Mouse (Mus musculus) lung, embryonic 14.5 days (tissue): Measurements from ENCODE around the gene Pcsk2. TPM values are rescaled to one million over a fixed set of nuclear protein-coding genes. Genes with fewer than 3 reads are reported as not detected.

Experiments used
- ATAC-seq: fragments of 200-750 bp; cut with Nextera tagmentation; 2 replicates; pipeline ENCODE4 v1.8.0; 2017; ENCODE audit warnings: mild to moderate bottlenecking, moderate TSS enrichment, moderate library complexity; ENCODE audit not compliant: insufficient read depth
- DNase-seq: peaks from one replicate; pipeline ENCODE4 v3.0.0-alpha.2; 2015
- H3K27ac ChIP-seq: fragments of 300-500 bp; sonication (generic); 2 replicates; pipeline ENCODE4 v1.5.1; 2014; ENCODE audit warnings: low read depth, mild to moderate bottlenecking, moderate library complexity
- H3K27me3 ChIP-seq: fragments of 300-500 bp; sonication (generic); 2 replicates; pipeline ENCODE4 v1.6.1; 2014; ENCODE audit warnings: low read length, control low read depth; ENCODE audit not compliant: insufficient read depth
- H3K36me3 ChIP-seq: fragments of 300-500 bp; sonication (generic); 2 replicates; pipeline ENCODE4 v1.6.1; 2014; ENCODE audit warnings: control low read depth; ENCODE audit not compliant: insufficient read depth
- H3K4me1 ChIP-seq: fragments of 300-500 bp; sonication (generic); 2 replicates; pipeline ENCODE4 v1.6.1; 2014; ENCODE audit warnings: antibody characterized with exemption, control low read depth; ENCODE audit not compliant: insufficient read depth
- H3K4me2 ChIP-seq: fragments of 300-500 bp; sonication (generic); 2 replicates; pipeline ENCODE4 v1.6.1; 2014; ENCODE audit warnings: mild to moderate bottlenecking
- H3K4me3 ChIP-seq: fragments of 300-500 bp; sonication (generic); 2 replicates; pipeline ENCODE4 v1.5.1; 2014; ENCODE audit warnings: low read depth, low read length
- H3K9ac ChIP-seq: fragments of 300-500 bp; sonication (generic); 2 replicates; pipeline ENCODE4 v1.6.1; 2014
- H3K9me3 ChIP-seq: fragments of 300-500 bp; sonication (generic); 2 replicates; pipeline ENCODE4 v1.6.1; 2016; ENCODE audit warnings: low read depth, low read length, control low read depth
- CTCF ChIP-seq: IDR thresholded peaks from 2 replicates; pipeline ENCODE4 v1.5.1; 2016; ENCODE audit warnings: antibody characterized with exemption, low read depth
- WGBS: fragments of 180-500 bp; shearing (Covaris S2); extraction: QIAGEN DNeasy Blood & Tissue Kit; methylation state at CpG from one replicate; pipeline ENCODE4 v1.1.7; 2014; 5-methylcytosine and 5-hydroxymethylcytosine counted together
- polyA plus RNA-seq: library from polyadenylated mRNA; unstranded; fragments of >200 nt; fragmentation: Nextera tagmentation; extraction: Ambion mirVana; gene quantifications from 2 replicates; pipeline ENCODE4 v1.2.1, GENCODE M21; 2014

The Pcsk2 gene
- polyA plus RNA-seq, 1 experiment from 2014 or later: 0.04 TPM

GRCm38 (mm10) chr2:143806924-143807664 lies 261.1 kb downstream of the Pcsk2 start:
- peak; percentile 48 for DNase-seq

GRCm38 (mm10) chr2:143808789-143809188 lies 262.8 kb downstream of the Pcsk2 start:
- ATAC-seq (no peak), DNase-seq (no peak)
- no peaks in the 10 kb centered on the region for H3K9me3 ChIP-seq

More at GRCm38 (mm10) chr2:143806924-143807664, 261.1 kb downstream of the Pcsk2 start:
- Histone ChIP-seq H3K9ac (no peak overlapping the region), H3K27ac (peak overlapping the region; percentile 32; the same call in 1 of the 2 replicates), H3K9me3 (no peaks in the 10 kb centered on the region), H3K4me1 (no peaks in the 10 kb centered on the region), H3K4me3 (no peak overlapping the region), H3K4me2 (no peak overlapping the region), H3K27me3 (no peaks in the 10 kb centered on the region), H3K36me3 (no peaks in the 10 kb centered on the region)
- TF ChIP-seq CTCF: no peak
- peak; percentile 82; the same call in 1 of the 2 replicates for ATAC-seq
- WGBS: 62% methylated on average over 9 of the region's 9 CpGs

GRCm38 (mm10) chr2:143812262-143812661 lies 266.3 kb downstream of the Pcsk2 start:
- no peak for TF ChIP-seq CTCF
- no peak overlapping the region for H3K4me2 ChIP-seq
- WGBS: 62% methylated on average over 4 of the region's 4 CpGs
- DNase-seq (no peak), ATAC-seq (no peak)
- no peaks in the 10 kb centered on the region for H3K36me3 ChIP-seq
- no peaks in the 10 kb centered on the region for H3K9me3 ChIP-seq
- no peak overlapping the region for H3K27ac ChIP-seq
- H3K4me3 ChIP-seq: no peak overlapping the region
- H3K27me3 ChIP-seq: no peaks in the 10 kb centered on the region
- H3K9ac ChIP-seq: no peak overlapping the region
- no peaks in the 10 kb centered on the region for H3K4me1 ChIP-seq

More at GRCm38 (mm10) chr2:143808789-143809188, 262.8 kb downstream of the Pcsk2 start:
- H3K4me3 ChIP-seq: no peak overlapping the region
- peak; percentile 53 for TF ChIP-seq CTCF
- H3K27me3 ChIP-seq: no peaks in the 10 kb centered on the region
- no peak overlapping the region for H3K9ac ChIP-seq
- H3K27ac ChIP-seq: no peak overlapping the region
- no peak overlapping the region for H3K4me2 ChIP-seq
- 54% methylated on average over 5 of the region's 5 CpGs for WGBS
- no peaks in the 10 kb centered on the region for H3K4me1 ChIP-seq
- no peaks in the 10 kb centered on the region for H3K36me3 ChIP-seq

- Histone ChIP-seq H3K4me3 (no peak overlapping the region), H3K27me3 (no peaks in the 10 kb centered on the region), H3K27ac (no peak overlapping the region), H3K9me3 (no peaks in the 10 kb centered on the region), H3K36me3 (no peaks in the 10 kb centered on the region), H3K4me2 (no peak overlapping the region), H3K4me1 (no peaks in the 10 kb centered on the region), H3K9ac (no peak overlapping the region)
- no peak for ATAC-seq
- TF ChIP-seq CTCF: no peak
- WGBS: 86% methylated on average over 11 of the region's 11 CpGs
- no peak for DNase-seq
Observed at GRCm38 (mm10) chr2:143813461-143813860, 267.5 kb downstream of the Pcsk2 start.

- Histone ChIP-seq H3K4me3 (no peak overlapping the region), H3K4me1 (no peaks in the 10 kb centered on the region), H3K27ac (no peak overlapping the region), H3K9ac (no peak overlapping the region), H3K4me2 (no peak overlapping the region), H3K36me3 (no peaks in the 10 kb centered on the region), H3K27me3 (no peaks in the 10 kb centered on the region), H3K9me3 (no peaks in the 10 kb centered on the region)
- ATAC-seq (no peak), DNase-seq (no peak)
- 60% methylated on average over 17 of the region's 17 CpGs for WGBS
- TF ChIP-seq CTCF: no peak
Observed at GRCm38 (mm10) chr2:143831645-143832044, 285.7 kb downstream of the Pcsk2 start.

GRCm38 (mm10) chr2:143832721-143833120 lies 286.8 kb downstream of the Pcsk2 start:
- no peak overlapping the region for H3K4me3 ChIP-seq
- no peak overlapping the region for H3K4me2 ChIP-seq
- no peak for TF ChIP-seq CTCF
- no peaks in the 10 kb centered on the region for H3K27me3 ChIP-seq
- no peaks in the 10 kb centered on the region for H3K4me1 ChIP-seq
- H3K9me3 ChIP-seq: no peaks in the 10 kb centered on the region
- ATAC-seq (no peak), DNase-seq (no peak)
- no peak overlapping the region for H3K9ac ChIP-seq
- 74% methylated on average over 5 of the region's 5 CpGs for WGBS
- H3K36me3 ChIP-seq: no peaks in the 10 kb centered on the region
- no peak overlapping the region for H3K27ac ChIP-seq

GRCm38 (mm10) chr2:143834082-143834481 lies 288.1 kb downstream of the Pcsk2 start:
- ATAC-seq: no peak
- peak; percentile 27 for DNase-seq
- Histone ChIP-seq H3K9ac (no peak overlapping the region), H3K4me1 (no peaks in the 10 kb centered on the region), H3K27ac (0 out of 2 replicates have a peak overlapping the region, but pooled peaks have one; percentile 44), H3K36me3 (no peaks in the 10 kb centered on the region), H3K27me3 (no peaks in the 10 kb centered on the region), H3K9me3 (no peaks in the 10 kb centered on the region), H3K4me3 (no peak overlapping the region), H3K4me2 (no peak overlapping the region)
- WGBS: 28% methylated on average over 6 of the region's 6 CpGs
- no peak for TF ChIP-seq CTCF
